Mouse (Mus musculus): ENCODE data around the gene B4gat1. TPM values are rescaled to one million over a fixed set of nuclear protein-coding genes. Genes with fewer than 3 reads are reported as not detected.

Gene B4gat1
- polyA plus RNA-seq, 1 experiment from 2014 or later, result 53.1 TPM

DNA sequence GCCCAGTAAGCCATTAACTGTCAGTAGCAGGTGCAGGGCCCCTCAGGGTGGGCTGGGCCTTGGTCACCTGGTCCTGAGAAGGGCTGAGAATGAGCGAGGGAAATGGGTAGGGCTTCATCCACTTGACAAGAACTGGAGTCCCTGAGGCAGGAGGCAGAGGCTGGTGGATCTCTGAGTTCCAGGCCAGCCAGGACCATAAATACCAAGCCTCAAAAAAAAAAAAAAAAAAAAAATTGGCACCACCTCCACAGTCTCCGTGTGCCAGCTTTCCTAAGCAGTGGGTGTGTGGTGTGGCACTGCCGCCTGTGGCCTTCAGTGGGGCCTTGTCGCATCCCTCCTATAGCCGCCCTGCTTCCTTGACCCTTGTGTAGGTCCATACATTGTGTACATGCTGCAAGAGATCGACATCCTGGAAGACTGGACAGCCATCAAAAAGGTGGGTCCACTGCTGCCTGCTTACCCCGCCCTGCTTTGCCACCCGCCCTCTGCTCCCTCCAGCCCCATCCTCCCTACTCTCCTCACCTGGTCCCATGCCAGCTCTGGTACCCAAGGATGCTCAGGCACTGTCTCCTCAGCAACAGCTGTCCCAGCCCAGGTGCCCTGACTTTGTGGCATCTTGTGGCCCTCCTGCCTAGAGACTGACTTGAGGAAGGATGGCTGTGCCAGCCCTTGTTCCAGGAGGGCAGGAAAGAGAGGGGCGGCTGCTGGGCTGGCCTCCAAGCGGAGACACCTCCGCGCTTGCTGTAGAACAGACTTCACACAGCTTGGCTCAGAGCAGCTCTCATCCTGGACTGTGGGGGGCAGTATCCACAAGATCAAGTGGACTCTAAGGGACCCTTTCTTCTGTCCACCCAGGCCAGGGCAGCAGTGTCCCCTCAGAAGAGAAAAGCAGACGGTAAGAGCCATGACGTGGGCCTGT, 9.8 kb downstream of the B4gat1 start:
- 85% methylated on average over 14 of the region's 14 CpGs for WGBS
- H3K27ac ChIP-seq (replicated peaks in 1 of 2; ENCODE audit: control insufficient read depth in 1 of 2, insufficient read depth in 1 of 2, low read depth in 2 of 2, low read length in 2 of 2), result no peak overlapping the region
- ATAC-seq (ENCODE audit: insufficient number of reproducible peaks, insufficient read depth, low FRiP score, low read depth), result no peak
- H3K4me1 ChIP-seq (ENCODE audit: control insufficient read depth in 2 of 2, insufficient read depth in 2 of 2, low read length in 2 of 2), result peaks cover 17 to 30% of the 10 kb centered on the region in 2 experiments
- H3K4me2 ChIP-seq (ENCODE audit: low read length), result no peak overlapping the region
- H3K9me3 ChIP-seq (ENCODE audit: control insufficient read depth, low read length), result no peaks in the 10 kb centered on the region
- no peak overlapping the region for H3K9ac ChIP-seq (ENCODE audit: low read length)
- peaks cover 47% of the 10 kb centered on the region for H3K36me3 ChIP-seq (ENCODE audit: control insufficient read depth, insufficient read depth, low read length)
- no peak overlapping the region for H3K4me3 ChIP-seq (ENCODE audit: control insufficient read depth in 1 of 2, insufficient read depth in 1 of 2, low read depth in 1 of 2, low read length in 2 of 2)
- H3K27me3 ChIP-seq (ENCODE audit: control insufficient read depth, insufficient read depth, low read length), result peaks cover 10% of the 10 kb centered on the region; the same call in 1 of the 2 replicates

DNA sequence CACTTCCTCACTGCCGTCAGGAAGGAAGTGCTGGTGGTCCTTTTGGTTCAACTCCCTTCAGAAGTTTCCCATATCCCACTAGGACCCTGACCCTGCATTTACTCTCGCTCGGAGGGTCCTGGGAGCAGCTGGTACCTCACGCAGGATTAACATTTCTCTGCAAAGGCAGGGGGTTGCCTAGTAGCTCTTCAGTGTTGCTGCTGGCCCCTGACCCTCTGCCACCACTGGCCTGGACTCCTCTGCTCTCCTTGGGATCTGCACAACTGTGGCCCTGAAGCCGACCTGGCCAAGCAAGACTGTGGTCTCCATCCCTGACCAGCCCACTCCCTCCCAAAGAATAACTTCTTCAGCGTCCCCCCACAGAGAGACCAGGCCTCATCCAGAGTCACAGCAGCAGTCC, 10.7 kb downstream of the B4gat1 start:
- Histone ChIP-seq H3K4me3 (ENCODE audit: control insufficient read depth in 1 of 2, insufficient read depth in 1 of 2, low read depth in 1 of 2, low read length in 2 of 2) (no peak overlapping the region), H3K27me3 (ENCODE audit: control insufficient read depth, insufficient read depth, low read length) (peaks cover 12% of the 10 kb centered on the region; the same call in 1 of the 2 replicates), H3K9me3 (ENCODE audit: control insufficient read depth, low read length) (no peaks in the 10 kb centered on the region), H3K4me1 (ENCODE audit: control insufficient read depth in 2 of 2, insufficient read depth in 2 of 2, low read length in 2 of 2) (peaks cover 17 to 30% of the 10 kb centered on the region in 2 experiments), H3K36me3 (ENCODE audit: control insufficient read depth, insufficient read depth, low read length) (peaks cover 45% of the 10 kb centered on the region), H3K9ac (ENCODE audit: low read length) (no peak overlapping the region), H3K27ac (replicated peaks in 1 of 2; ENCODE audit: control insufficient read depth in 1 of 2, insufficient read depth in 1 of 2, low read depth in 2 of 2, low read length in 2 of 2) (no peak overlapping the region), H3K4me2 (ENCODE audit: low read length) (no peak overlapping the region)
- no peak for ATAC-seq (ENCODE audit: insufficient number of reproducible peaks, insufficient read depth, low FRiP score, low read depth)
- 80% methylated on average over 6 of the region's 6 CpGs for WGBS

DNA sequence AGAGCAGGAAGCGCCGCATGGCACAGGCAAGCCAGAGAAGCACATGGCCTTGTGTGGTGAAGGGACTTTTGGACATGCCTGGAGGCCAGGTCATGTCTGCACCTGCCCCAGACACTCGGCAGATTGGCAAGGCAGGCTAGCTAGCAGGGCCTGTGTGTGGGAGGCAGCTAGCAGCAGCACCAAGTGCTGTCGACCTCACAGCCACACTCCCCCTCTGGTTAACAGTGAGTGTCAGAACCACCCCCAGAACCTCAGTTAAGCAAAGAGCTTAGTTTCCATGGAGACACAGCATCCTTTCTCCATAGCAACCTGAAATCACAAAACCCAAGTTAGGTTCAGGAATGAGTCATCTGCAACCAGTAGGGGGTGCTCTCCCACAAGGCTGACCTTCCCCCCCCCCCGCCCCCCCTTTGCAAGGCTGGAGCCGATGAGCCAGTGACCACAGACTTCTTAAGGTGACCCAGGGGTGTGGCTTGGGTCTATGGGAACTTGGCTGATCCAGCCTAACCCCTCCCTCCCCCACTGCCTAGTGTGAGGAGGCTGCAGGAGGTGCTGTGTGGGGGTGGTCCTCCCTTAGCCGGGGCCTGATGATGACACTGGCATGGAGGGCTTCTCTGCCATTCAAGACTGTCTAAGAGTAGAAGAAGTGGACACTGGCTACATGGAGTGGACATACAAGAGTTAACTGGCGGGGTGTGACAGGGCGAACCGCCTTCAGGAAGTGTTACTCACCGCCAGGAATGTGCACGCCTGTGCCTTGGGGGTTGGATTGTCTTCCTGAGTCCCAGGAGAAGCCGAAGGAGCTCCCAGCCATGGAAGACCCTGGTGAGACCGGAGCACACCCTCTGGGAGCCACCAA, 11.7 kb downstream of the B4gat1 start, which contains the start of gene Rin1:
Rin1 (plus strand) TSS at position 435 of the 859 bp plus-strand sequence.
- Histone ChIP-seq H3K9me3 (ENCODE audit: control insufficient read depth, low read length) (no peaks in the 10 kb centered on the region), H3K4me3 (ENCODE audit: control insufficient read depth in 1 of 2, insufficient read depth in 1 of 2, low read depth in 1 of 2, low read length in 2 of 2) (peak within 1 kb of the TSS; percentile 18 to 33), H3K27ac (replicated peaks in 1 of 2; ENCODE audit: control insufficient read depth in 1 of 2, insufficient read depth in 1 of 2, low read depth in 2 of 2, low read length in 2 of 2) (peak within 1 kb of the TSS; percentile 17 to 53; a peak in 2 of 4 replicates), H3K27me3 (ENCODE audit: control insufficient read depth, insufficient read depth, low read length) (peaks cover 12% of the 10 kb centered on the region; the same call in 1 of the 2 replicates), H3K4me1 (ENCODE audit: control insufficient read depth in 2 of 2, insufficient read depth in 2 of 2, low read length in 2 of 2) (peaks cover 17 to 30% of the 10 kb centered on the region in 2 experiments), H3K36me3 (ENCODE audit: control insufficient read depth, insufficient read depth, low read length) (peaks cover 45% of the 10 kb centered on the region), H3K4me2 (ENCODE audit: low read length) (peak within 1 kb of the TSS; percentile 69), H3K9ac (ENCODE audit: low read length) (peak within 1 kb of the TSS; percentile 61)
- 0 out of 2 replicates have a peak, but pooled peaks have one; percentile 6 for ATAC-seq (ENCODE audit: insufficient number of reproducible peaks, insufficient read depth, low FRiP score, low read depth)
- WGBS, result 16% methylated on average over 14 of the region's 14 CpGs

DNA sequence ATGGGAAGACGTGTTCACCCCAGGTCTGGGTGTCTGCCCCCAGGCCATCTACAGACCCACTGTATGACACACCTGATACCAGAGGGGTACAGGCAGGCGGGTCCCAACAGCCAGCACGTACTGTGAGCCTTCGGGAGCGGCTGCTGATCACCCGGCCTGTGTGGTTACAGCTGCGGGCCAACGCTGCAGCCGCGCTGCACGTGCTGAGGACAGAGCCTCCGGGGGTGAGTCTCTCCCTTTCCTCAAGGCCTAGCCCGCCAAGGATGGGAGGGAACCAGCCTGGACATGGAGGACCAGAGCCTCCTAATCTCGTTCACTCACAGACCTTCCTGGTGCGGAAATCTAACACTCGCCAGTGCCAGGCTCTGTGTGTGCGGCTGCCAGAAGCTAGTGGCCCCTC, 12.4 kb downstream of the B4gat1 start:
- 0 out of 2 replicates have a peak, but pooled peaks have one; percentile 11 for ATAC-seq (ENCODE audit: insufficient number of reproducible peaks, insufficient read depth, low FRiP score, low read depth)

DNA sequence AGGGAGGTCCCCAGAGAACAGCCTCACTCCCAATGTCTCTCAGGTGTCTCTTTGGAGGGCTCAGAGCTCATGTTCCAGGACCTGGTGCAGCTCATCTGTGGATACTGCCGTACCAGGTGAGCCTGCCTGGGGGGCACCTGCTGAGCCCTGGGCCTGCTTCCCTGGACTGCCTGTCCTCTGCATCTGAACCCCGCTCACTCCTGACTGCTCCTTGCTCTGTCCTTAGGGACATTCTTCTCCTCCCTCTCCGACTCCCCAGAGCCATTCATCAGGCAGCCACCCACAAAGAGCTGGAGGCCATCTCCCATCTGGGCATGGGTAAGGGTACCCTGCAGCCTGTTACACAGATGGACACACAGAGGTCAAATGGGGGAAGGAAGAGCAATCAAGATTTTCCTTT, 12.9 kb downstream of the B4gat1 start:
- Histone ChIP-seq H3K4me2 (ENCODE audit: low read length) (peak overlapping the region; percentile 69), H3K4me3 (ENCODE audit: control insufficient read depth in 1 of 2, insufficient read depth in 1 of 2, low read depth in 1 of 2, low read length in 2 of 2) (peak overlapping the region; percentile 18 to 33; a peak in 3 of 4 replicates), H3K36me3 (ENCODE audit: control insufficient read depth, insufficient read depth, low read length) (peaks cover 34% of the 10 kb centered on the region), H3K27ac (replicated peaks in 1 of 2; ENCODE audit: control insufficient read depth in 1 of 2, insufficient read depth in 1 of 2, low read depth in 2 of 2, low read length in 2 of 2) (peak overlapping the region in 1 of 2 experiments; percentile 53; a peak in 2 of 4 replicates), H3K4me1 (ENCODE audit: control insufficient read depth in 2 of 2, insufficient read depth in 2 of 2, low read length in 2 of 2) (peaks cover 17 to 30% of the 10 kb centered on the region in 2 experiments), H3K9ac (ENCODE audit: low read length) (peak overlapping the region; percentile 61), H3K27me3 (ENCODE audit: control insufficient read depth, insufficient read depth, low read length) (peaks cover 12% of the 10 kb centered on the region; the same call in 1 of the 2 replicates), H3K9me3 (ENCODE audit: control insufficient read depth, low read length) (no peaks in the 10 kb centered on the region)
- ATAC-seq (ENCODE audit: insufficient number of reproducible peaks, insufficient read depth, low FRiP score, low read depth), result no peak
- WGBS, result 43% methylated on average over 3 of the region's 3 CpGs

More for the DNA sequence above, 12.4 kb downstream of the B4gat1 start:
- 1% methylated on average over 17 of the region's 17 CpGs for WGBS
- peak overlapping the region; percentile 61 for H3K9ac ChIP-seq (ENCODE audit: low read length)
- no peaks in the 10 kb centered on the region for H3K9me3 ChIP-seq (ENCODE audit: control insufficient read depth, low read length)
- H3K36me3 ChIP-seq (ENCODE audit: control insufficient read depth, insufficient read depth, low read length), result peaks cover 39% of the 10 kb centered on the region
- peaks cover 17 to 30% of the 10 kb centered on the region in 2 experiments for H3K4me1 ChIP-seq (ENCODE audit: control insufficient read depth in 2 of 2, insufficient read depth in 2 of 2, low read length in 2 of 2)
- peak overlapping the region; percentile 17 to 53; a peak in 2 of 4 replicates for H3K27ac ChIP-seq (replicated peaks in 1 of 2; ENCODE audit: control insufficient read depth in 1 of 2, insufficient read depth in 1 of 2, low read depth in 2 of 2, low read length in 2 of 2)
- peak overlapping the region; percentile 18 to 33 for H3K4me3 ChIP-seq (ENCODE audit: control insufficient read depth in 1 of 2, insufficient read depth in 1 of 2, low read depth in 1 of 2, low read length in 2 of 2)
- H3K4me2 ChIP-seq (ENCODE audit: low read length), result peak overlapping the region; percentile 69
- H3K27me3 ChIP-seq (ENCODE audit: control insufficient read depth, insufficient read depth, low read length), result peaks cover 12% of the 10 kb centered on the region; the same call in 1 of the 2 replicates

DNA sequence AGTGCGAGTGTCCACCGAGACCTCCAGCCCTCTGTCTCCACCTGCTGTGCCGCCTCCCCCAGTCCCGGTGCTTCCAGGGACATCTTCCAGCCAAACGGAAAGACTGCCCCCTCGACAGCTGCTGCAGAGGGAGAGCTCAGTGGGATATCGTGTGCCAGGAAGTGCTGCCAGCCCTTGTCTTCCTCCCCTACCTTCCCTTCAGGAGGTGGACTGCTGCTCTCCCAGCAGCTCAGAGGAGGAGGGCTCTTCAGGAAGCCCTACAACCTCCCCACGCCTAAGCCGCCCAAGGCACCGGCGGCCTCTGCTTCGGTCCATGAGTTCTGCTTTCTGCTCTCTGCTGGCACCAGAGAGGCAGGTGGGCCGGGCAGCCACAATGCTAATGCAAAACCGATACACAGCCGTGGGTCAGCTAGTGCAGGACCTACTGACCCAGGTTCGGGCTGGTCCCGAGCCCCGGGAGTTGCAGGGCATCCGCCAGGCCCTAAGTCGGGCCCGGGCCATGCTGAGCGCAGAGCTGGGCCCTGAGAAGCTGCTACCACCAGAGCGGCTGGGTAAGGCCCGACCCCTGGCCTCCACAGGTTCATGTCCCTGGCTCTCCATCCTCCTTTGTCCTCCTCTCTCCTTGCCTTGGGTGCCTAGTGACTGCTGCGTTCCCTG, 13.7 kb downstream of the B4gat1 start:
- Histone ChIP-seq H3K27me3 (ENCODE audit: control insufficient read depth, insufficient read depth, low read length) (peaks cover 12% of the 10 kb centered on the region; the same call in 1 of the 2 replicates), H3K4me3 (ENCODE audit: control insufficient read depth in 1 of 2, insufficient read depth in 1 of 2, low read depth in 1 of 2, low read length in 2 of 2) (no peak overlapping the region), H3K9me3 (ENCODE audit: control insufficient read depth, low read length) (no peaks in the 10 kb centered on the region), H3K27ac (replicated peaks in 1 of 2; ENCODE audit: control insufficient read depth in 1 of 2, insufficient read depth in 1 of 2, low read depth in 2 of 2, low read length in 2 of 2) (no peak overlapping the region), H3K36me3 (ENCODE audit: control insufficient read depth, insufficient read depth, low read length) (peaks cover 26% of the 10 kb centered on the region), H3K4me2 (ENCODE audit: low read length) (peak overlapping the region; percentile 69), H3K4me1 (ENCODE audit: control insufficient read depth in 2 of 2, insufficient read depth in 2 of 2, low read length in 2 of 2) (peaks cover 17 to 30% of the 10 kb centered on the region in 2 experiments), H3K9ac (ENCODE audit: low read length) (0 out of 2 replicates have a peak overlapping the region, but pooled peaks have one; percentile 2)
- no peak for ATAC-seq (ENCODE audit: insufficient number of reproducible peaks, insufficient read depth, low FRiP score, low read depth)
- 36% methylated on average over 25 of the region's 25 CpGs for WGBS

All from heart, embryonic 14.5 days (tissue).